Mouse (Mus musculus): ENCODE results near the gene Sod1. TPM values are rescaled to one million over a fixed set of nuclear protein-coding genes. Genes with fewer than 3 reads are reported as not detected.

Sod1 gene
- total and polyA plus RNA-seq, 3 experiments = 532 to 1,226 (median 634) TPM

DNA sequence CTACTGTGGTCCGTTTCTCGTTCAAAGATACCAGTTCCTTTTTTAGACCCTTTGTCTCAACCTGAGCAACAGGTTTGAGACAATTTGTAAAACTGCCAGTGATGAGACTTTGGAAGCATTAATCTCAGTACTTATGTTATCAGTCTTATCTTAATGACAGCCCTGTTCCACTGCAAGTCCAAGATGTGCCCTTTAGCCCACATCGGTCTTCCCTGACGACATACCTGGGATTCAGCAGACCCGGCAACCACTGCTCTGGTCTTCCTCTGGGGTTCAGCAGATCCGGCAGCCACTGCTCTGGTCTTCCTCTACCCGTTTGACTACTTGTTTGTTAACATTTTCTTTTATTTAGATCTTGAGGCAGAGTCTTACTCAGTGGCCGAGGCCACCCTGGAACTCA, 8.8 kb upstream of the Sod1 start:
- no peak overlapping the region for H3K9ac ChIP-seq (ENCODE audit: insufficient read depth, low read depth)
- no peaks in the 10 kb centered on the region for H3K36me3 ChIP-seq (replicated peaks in 1 of 2; ENCODE audit: control insufficient read depth in 1 of 2, insufficient read depth in 1 of 2, low read length in 1 of 2)
- H3K4me3 ChIP-seq (replicated peaks in 1 of 3; ENCODE audit: low read depth in 2 of 3, low read length in 2 of 3, poor library complexity in 1 of 3) = no peak overlapping the region
- H3K4me2 ChIP-seq (ENCODE audit: insufficient read depth, low read depth, poor library complexity, severe bottlenecking) = no peak overlapping the region
- no peak for DNase-seq (ENCODE audit: extremely low read depth)
- in situ Hi-C loops (cut with MboI; ENCODE audit: low pct_ligation_motif_present, low pct_unique_long_range_greater_than_20kb, low sequenced_read_pairs) (no loop called here), dilution Hi-C loops (cut with MboI; ENCODE audit: extremely low pct_ligation_motif_present, extremely low pct_unique_long_range_greater_than_20kb, low sequenced_read_pairs) (no loop called here)
- no peaks in the 10 kb centered on the region for H3K79me2 ChIP-seq (replicated peaks; ENCODE audit: control insufficient read depth, extremely low read depth, insufficient read depth, poor library complexity, severe bottlenecking)
- H3K9me3 ChIP-seq (replicated peaks; ENCODE audit: low read length) = no peaks in the 10 kb centered on the region
- peaks cover 1% of the 10 kb centered on the region for H3K27me3 ChIP-seq (replicated peaks)
- TF ChIP-seq PAX5 (IDR thresholded peaks at IDR 0.05; ENCODE audit: low read length) = no peak
- TF ChIP-seq CTCF (conservative IDR thresholded peaks at IDR 0.05 in 1 of 2, IDR thresholded peaks at IDR 0.05 in 1 of 2; ENCODE audit: low read depth in 2 of 2, low read length in 2 of 2) = no peak
- TF ChIP-seq TCF12 (IDR thresholded peaks at IDR 0.05; ENCODE audit: low read depth, low read length) = no peak
- no peak for TF ChIP-seq MAFK (IDR thresholded peaks at IDR 0.05; ENCODE audit: insufficient replicate concordance, low read length)
- TF ChIP-seq CHD2 (IDR thresholded peaks at IDR 0.05; ENCODE audit: low read length) = no peak
- TF ChIP-seq RCOR1 (conservative IDR thresholded peaks at IDR 0.05; ENCODE audit: low read depth, low read length) = no peak
- TF ChIP-seq USF1 (IDR thresholded peaks at IDR 0.05; ENCODE audit: low read depth, low read length) = no peak
- TF ChIP-seq POLR2A (IDR thresholded peaks at IDR 0.05; ENCODE audit: low read depth, low read length) = no peak
- TF ChIP-seq HCFC1 (IDR thresholded peaks at IDR 0.05; ENCODE audit: low read depth, low read length) = no peak
- TF ChIP-seq MEF2A (IDR thresholded peaks at IDR 0.05; ENCODE audit: borderline replicate concordance, low read depth, low read length) = no peak
- no peak for TF ChIP-seq KAT2A (IDR thresholded peaks at IDR 0.05; ENCODE audit: insufficient replicate concordance, low read length)
- no peak for TF ChIP-seq USF2 (conservative IDR thresholded peaks at IDR 0.05; ENCODE audit: low read depth, low read length)
- no peak for TF ChIP-seq SIN3A (IDR thresholded peaks at IDR 0.05; ENCODE audit: low read length)
- no peak for TF ChIP-seq JUND (conservative IDR thresholded peaks at IDR 0.05; ENCODE audit: low read depth, low read length)
- TF ChIP-seq MYC (IDR thresholded peaks at IDR 0.05; ENCODE audit: low read depth, low read length) = no peak
- TF ChIP-seq BHLHE40 (IDR thresholded peaks at IDR 0.05; ENCODE audit: low read depth, low read length) = no peak
- TF ChIP-seq JUN (IDR thresholded peaks at IDR 0.05; ENCODE audit: insufficient read depth, low read depth, low read length) = no peak
- TF ChIP-seq MXI1 (IDR thresholded peaks at IDR 0.05; ENCODE audit: low read depth, low read length) = no peak
- no peak for TF ChIP-seq ZNF384 (IDR thresholded peaks at IDR 0.05; ENCODE audit: low read depth, low read length)
- peaks cover 5 to 15% of the 10 kb centered on the region in 2 experiments; a peak in 3 of 4 replicates for H3K4me1 ChIP-seq (ENCODE audit: control insufficient read depth in 1 of 2, insufficient read depth in 2 of 2)
- H3K27ac ChIP-seq (ENCODE audit: insufficient read depth, low read depth) = no peak overlapping the region

GRCm38 (mm10) chr16:90213477-90214339, 6.8 kb upstream of the Sod1 start:
- no peak for DNase-seq (ENCODE audit: extremely low read depth)
- Histone ChIP-seq H3K9me3 (replicated peaks; ENCODE audit: low read length) (no peaks in the 10 kb centered on the region), H3K27me3 (replicated peaks) (peaks cover 1% of the 10 kb centered on the region), H3K4me3 (replicated peaks in 1 of 3; ENCODE audit: low read depth in 2 of 3, low read length in 2 of 3, poor library complexity in 1 of 3) (no peak overlapping the region), H3K79me2 (replicated peaks; ENCODE audit: control insufficient read depth, extremely low read depth, insufficient read depth, poor library complexity, severe bottlenecking) (no peaks in the 10 kb centered on the region), H3K36me3 (replicated peaks in 1 of 2; ENCODE audit: control insufficient read depth in 1 of 2, insufficient read depth in 1 of 2, low read length in 1 of 2) (no peaks in the 10 kb centered on the region), H3K4me2 (ENCODE audit: insufficient read depth, low read depth, poor library complexity, severe bottlenecking) (no peak overlapping the region), H3K27ac (ENCODE audit: insufficient read depth, low read depth) (no peak overlapping the region), H3K4me1 (ENCODE audit: control insufficient read depth in 1 of 2, insufficient read depth in 2 of 2) (peaks cover 5 to 15% of the 10 kb centered on the region in 2 experiments; a peak in 3 of 4 replicates), H3K9ac (ENCODE audit: insufficient read depth, low read depth) (no peak overlapping the region)
- TF ChIP-seq ZMIZ1 (IDR thresholded peaks at IDR 0.05; ENCODE audit: low read depth, low read length) (no peak), EP300 (IDR thresholded peaks at IDR 0.05; ENCODE audit: low read length) (no peak), KAT2A (IDR thresholded peaks at IDR 0.05; ENCODE audit: insufficient replicate concordance, low read length) (no peak), ZKSCAN1 (IDR thresholded peaks at IDR 0.05; ENCODE audit: borderline replicate concordance, low read depth, low read length) (no peak), CHD2 (IDR thresholded peaks at IDR 0.05; ENCODE audit: low read length) (no peak), JUND (conservative IDR thresholded peaks at IDR 0.05; ENCODE audit: low read depth, low read length) (no peak), USF2 (conservative IDR thresholded peaks at IDR 0.05; ENCODE audit: low read depth, low read length) (no peak), RAD21 (IDR thresholded peaks at IDR 0.05; ENCODE audit: low read depth, low read length) (no peak), JUN (IDR thresholded peaks at IDR 0.05; ENCODE audit: insufficient read depth, low read depth, low read length) (no peak), MAX (IDR thresholded peaks at IDR 0.05; ENCODE audit: low read length) (no peak), NELFE (IDR thresholded peaks at IDR 0.05; ENCODE audit: low read depth, low read length) (no peak)
- in situ Hi-C loops (cut with MboI; ENCODE audit: low pct_ligation_motif_present, low pct_unique_long_range_greater_than_20kb, low sequenced_read_pairs) = no loop called here
- dilution Hi-C loops (cut with MboI; ENCODE audit: extremely low pct_ligation_motif_present, extremely low pct_unique_long_range_greater_than_20kb, low sequenced_read_pairs) = no loop called here
